Comparison of ENCODE assay signal across 16 mouse cellular contexts in genomic region chr9:15450921-15451320, GRCm38 (mm10). TPM values are rescaled to one million over a fixed set of nuclear protein-coding genes. Genes with fewer than 3 reads are reported as not detected.
DNase-seq lines count a peak whose midpoint lies in the region; ATAC-seq lines count a peak whose summit lies in the region.
"Had no signal": no experiment of that assay in that cellular context is flagged by ENCODE, and none has a peak within 500 bp of the region (broad histone marks: within the 10 kb centered on the region; RNA-seq: fewer than 3 reads in every experiment).

No protein-coding gene starts in this region.

- no peak for ATAC-seq in heart, embryonic 11.5 days (replicated peaks; ENCODE audit: insufficient number of reproducible peaks, low FRiP score, low TSS enrichment)
- peak; percentile 14; the same call in 1 of the 2 replicates for ATAC-seq in midbrain, embryonic 14.5 days (ENCODE audit: low FRiP score, low TSS enrichment)
- no peak for ATAC-seq in midbrain, embryonic 11.5 days (ENCODE audit: low FRiP score)
- ATAC-seq in forebrain, embryonic 16.5 days: peak; percentile 97
- ATAC-seq: inflammation-experienced regulatory T-cells, adult 6 months had no signal

- no peak overlapping the region for H3K4me3 ChIP-seq in heart, embryonic 11.5 days (ENCODE audit: low read depth, low read length)
- no peak overlapping the region for H3K4me3 ChIP-seq in midbrain, embryonic 14.5 days (replicated peaks; ENCODE audit: low read depth, low read length)
- no peak overlapping the region for H3K4me3 ChIP-seq in midbrain, embryonic 11.5 days (ENCODE audit: low read depth, low read length)
- no peak overlapping the region for H3K4me3 ChIP-seq in forebrain, embryonic 16.5 days (replicated peaks; ENCODE audit: low read length)
- H3K4me3 ChIP-seq: stomach, embryonic 15.5 days had no signal

- no peaks in the 10 kb centered on the region for H3K27me3 ChIP-seq in heart, embryonic 11.5 days (ENCODE audit: control insufficient read depth, insufficient read depth, low read length)
- no peaks in the 10 kb centered on the region for H3K27me3 ChIP-seq in midbrain, embryonic 14.5 days (ENCODE audit: control insufficient read depth, insufficient read depth, low read length)
- H3K27me3 ChIP-seq in midbrain, embryonic 11.5 days (ENCODE audit: control insufficient read depth, insufficient read depth, low read length): no peaks in the 10 kb centered on the region
- H3K27me3 ChIP-seq in forebrain, embryonic 16.5 days (replicated peaks; ENCODE audit: control insufficient read depth, insufficient read depth, low read length): no peaks in the 10 kb centered on the region
- H3K27me3 ChIP-seq: stomach, embryonic 15.5 days had no signal

- H3K9ac ChIP-seq in heart, embryonic 11.5 days (ENCODE audit: low read depth, low read length): no peak overlapping the region
- H3K9ac ChIP-seq in midbrain, embryonic 14.5 days (replicated peaks; ENCODE audit: low read length): no peak overlapping the region
- H3K9ac ChIP-seq in midbrain, embryonic 11.5 days (ENCODE audit: low read length): no peak overlapping the region
- no peak overlapping the region; the same call in 1 of the 2 replicates for H3K9ac ChIP-seq in forebrain, embryonic 16.5 days (replicated peaks; ENCODE audit: low read depth, low read length)
- H3K9ac ChIP-seq: stomach, embryonic 15.5 days had no signal

- no peaks in the 10 kb centered on the region for H3K9me3 ChIP-seq in heart, embryonic 11.5 days (replicated peaks; ENCODE audit: control insufficient read depth, low read length)
- no peaks in the 10 kb centered on the region for H3K9me3 ChIP-seq in midbrain, embryonic 14.5 days (ENCODE audit: control insufficient read depth, low read length)
- H3K9me3 ChIP-seq in midbrain, embryonic 11.5 days (ENCODE audit: control insufficient read depth, low read length): no peaks in the 10 kb centered on the region
- H3K9me3 ChIP-seq in forebrain, embryonic 16.5 days (ENCODE audit: control insufficient read depth, low read length): no peaks in the 10 kb centered on the region
- H3K9me3 ChIP-seq: G1E; stomach, embryonic 15.5 days had no signal

- no peak overlapping the region for H3K27ac ChIP-seq in heart, embryonic 11.5 days (ENCODE audit: low read depth, low read length)
- H3K27ac ChIP-seq in midbrain, embryonic 14.5 days (replicated peaks; ENCODE audit: low read depth, low read length): no peak overlapping the region
- H3K27ac ChIP-seq in midbrain, embryonic 11.5 days (ENCODE audit: low read depth, low read length): no peak overlapping the region
- H3K27ac ChIP-seq in forebrain, embryonic 16.5 days (ENCODE audit: low read length): no peak overlapping the region
- H3K27ac ChIP-seq: kidney, postnatal 0 days; stomach, embryonic 15.5 days had no signal

- DNase-seq in heart, adult 11 months: peak; percentile 50
- DNase-seq in midbrain, embryonic 14.5 days: peak; percentile 45
- no peak for DNase-seq in midbrain, embryonic 11.5 days (ENCODE audit: low spot score, missing footprints)
- DNase-seq in retina, postnatal 1 day: peak; percentile 36
- no peak for DNase-seq in embryo, embryonic 10 days (ENCODE audit: low spot score)
- DNase-seq: adrenal gland, postnatal 10 days; cerebellum, postnatal 25 days; layer of hippocampus, adult 9-11 months; lung, postnatal 4 days; thymus, postnatal 25 days had no signal

- no peaks in the 10 kb centered on the region for H3K4me1 ChIP-seq in heart, embryonic 11.5 days (ENCODE audit: control insufficient read depth, insufficient read depth, low read length)
- H3K4me1 ChIP-seq in midbrain, embryonic 14.5 days (ENCODE audit: control insufficient read depth, insufficient read depth, low read length): peaks cover 6% of the 10 kb centered on the region; the same call in 1 of the 2 replicates
- H3K4me1 ChIP-seq in midbrain, embryonic 11.5 days (ENCODE audit: control insufficient read depth, insufficient read depth, low read length): no peaks in the 10 kb centered on the region
- peaks cover 10% of the 10 kb centered on the region for H3K4me1 ChIP-seq in forebrain, embryonic 16.5 days (replicated peaks; ENCODE audit: control insufficient read depth, insufficient read depth, low read length)
- H3K4me1 ChIP-seq: stomach, embryonic 15.5 days had no signal

- H3K4me2 ChIP-seq in heart, embryonic 11.5 days: no peak overlapping the region
- H3K4me2 ChIP-seq in midbrain, embryonic 14.5 days (ENCODE audit: low read length): no peak overlapping the region
- no peak overlapping the region for H3K4me2 ChIP-seq in midbrain, embryonic 11.5 days
- H3K4me2 ChIP-seq in forebrain, embryonic 16.5 days (ENCODE audit: low read length): no peak overlapping the region
- H3K4me2 ChIP-seq: stomach, embryonic 15.5 days had no signal

- WGBS in heart, embryonic 11.5 days (ENCODE audit: insufficient replicate concordance): 43% methylated on average over 5 of the region's 5 CpGs
- 24% methylated on average over 5 of the region's 5 CpGs for WGBS in midbrain, embryonic 14.5 days
- 36% methylated on average over 5 of the region's 5 CpGs for WGBS in midbrain, embryonic 11.5 days
- WGBS in forebrain, embryonic 16.5 days: 7% methylated on average over 5 of the region's 5 CpGs

- H3K36me3 ChIP-seq in heart, embryonic 11.5 days (ENCODE audit: control insufficient read depth, insufficient read depth, low read length): no peaks in the 10 kb centered on the region
- H3K36me3 ChIP-seq in midbrain, embryonic 14.5 days (ENCODE audit: control insufficient read depth, insufficient read depth, low read length): no peaks in the 10 kb centered on the region
- H3K36me3 ChIP-seq in midbrain, embryonic 11.5 days (ENCODE audit: control insufficient read depth, insufficient read depth, low read length): no peaks in the 10 kb centered on the region
- H3K36me3 ChIP-seq in forebrain, embryonic 16.5 days (ENCODE audit: control insufficient read depth, insufficient read depth): no peaks in the 10 kb centered on the region
- H3K36me3 ChIP-seq: G1E; stomach, embryonic 15.5 days had no signal

RNA-seq across cellular contexts. Expression of gene Smco4, which starts 42.3 kb away (rescaled TPM):
- 2.2 and 3.4 TPM in 2 replicates for polyA plus RNA-seq in heart, embryonic 11.5 days (2014; fragmentation: Nextera tagmentation; extraction: Ambion mirVana)
- 1.3 and 2.1 TPM in 2 replicates for polyA plus RNA-seq in midbrain, embryonic 14.5 days (2014; fragmentation: Nextera tagmentation; extraction: Ambion mirVana)
- 3.0 and 3.7 TPM in 2 replicates for polyA plus RNA-seq in midbrain, embryonic 11.5 days (2014; fragmentation: Nextera tagmentation; extraction: Ambion mirVana)
- polyA plus RNA-seq in forebrain, embryonic 16.5 days (2015; fragmentation: Nextera tagmentation; extraction: Ambion mirVana): 1.0 and 1.8 TPM in 2 replicates
- polyA plus RNA-seq: G1E had no signal

Comparison
In these comparisons a context has a peak if more than half of its experiments do, and no peak if none do; other contexts are left out.
1. DNase-seq: peak in heart, adult 11 months (single experiment), midbrain, embryonic 14.5 days (single experiment) and retina, postnatal 1 day (single experiment); none in midbrain, embryonic 11.5 days (single experiment) and embryo, embryonic 10 days (single experiment).
2. ATAC-seq: peak in midbrain, embryonic 14.5 days (single experiment) and forebrain, embryonic 16.5 days (single experiment); none in heart, embryonic 11.5 days (single experiment) and midbrain, embryonic 11.5 days (single experiment).